Mouse (Mus musculus): ENCODE data around the gene Taar7e.

DNA sequence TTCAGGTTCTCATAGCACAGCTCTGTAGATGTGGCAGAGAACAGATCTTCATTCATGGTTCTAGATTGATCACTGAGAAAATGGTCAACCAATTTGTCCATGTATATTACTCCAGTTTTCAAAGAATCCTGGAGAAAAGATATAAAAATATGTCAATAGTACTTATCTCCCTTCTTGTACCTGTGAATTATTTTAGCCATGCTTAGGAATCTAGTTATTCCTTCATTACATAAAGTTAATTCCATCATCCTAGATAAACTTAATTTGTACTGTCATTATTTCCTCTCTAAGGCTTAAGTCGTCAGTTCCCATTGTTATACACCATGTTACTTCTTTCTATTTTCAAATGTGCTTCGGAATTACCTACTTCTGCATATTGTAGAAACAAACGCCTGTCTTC is 44.0 kb upstream of the Taar7e start, which contains the start of gene Taar7a:
- no peak for TF ChIP-seq CTCF (IDR thresholded peaks at IDR 0.05; ENCODE audit: low read depth, low read length)
- no peak for TF ChIP-seq GATA1 (IDR thresholded peaks at IDR 0.05; ENCODE audit: borderline replicate concordance, low read length)
- TF ChIP-seq POLR2AphosphoS5 (IDR thresholded peaks at IDR 0.05; ENCODE audit: insufficient replicate concordance, low read depth, low read length), result no peak
- no peak for TF ChIP-seq TAL1 (conservative IDR thresholded peaks at IDR 0.05; ENCODE audit: low read depth, low read length)
- no peak for TF ChIP-seq GATA2 (IDR thresholded peaks at IDR 0.05; ENCODE audit: borderline replicate concordance, low read depth, low read length)

All from G1E (cell line).